Mouse (Mus musculus) kidney, adult 11 months (tissue): ENCODE results near the gene Nupr1.

ENCODE experiments used
- DNase-seq: peaks from one replicate; pipeline ENCODE4 v3.0.0; 2022

Gene Nupr1

GRCm38 (mm10) chr7:126630824-126631518 is at the start of gene Nupr1:
Gene Nupr1, minus strand, starts transcription at chr7:126630861.
- DNase-seq: no peak

- DNase-seq: no peak
These were observed 49.0 kb upstream of the Nupr1 start for GRCm38 (mm10) chr7:126679683-126680082.

- peak; percentile 55 for DNase-seq
These were observed 48.1 kb upstream of the Nupr1 start for GRCm38 (mm10) chr7:126678545-126679341.

GRCm38 (mm10) chr7:126676631-126677220 is 46.1 kb upstream of the Nupr1 start:
- no peak for DNase-seq

- DNase-seq: peak; percentile 81
These were observed 45.5 kb upstream of the Nupr1 start, which contains the start of gene Sult1a1 for GRCm38 (mm10) chr7:126676207-126676606. Gene Sult1a1, minus strand, starts transcription at chr7:126676432.

- no peak for DNase-seq
These were observed 44.4 kb upstream of the Nupr1 start for GRCm38 (mm10) chr7:126675104-126675503.

- DNase-seq: no peak
These were observed 41.5 kb upstream of the Nupr1 start for GRCm38 (mm10) chr7:126672111-126672510.

- DNase-seq: no peak
These were observed 39.5 kb upstream of the Nupr1 start for GRCm38 (mm10) chr7:126670152-126670551.

GRCm38 (mm10) chr7:126668452-126668851 is 37.8 kb upstream of the Nupr1 start:
- no peak for DNase-seq

- DNase-seq: no peak
These were observed 36.9 kb upstream of the Nupr1 start for GRCm38 (mm10) chr7:126667495-126668090.

- no peak for DNase-seq
These were observed 34.6 kb upstream of the Nupr1 start for GRCm38 (mm10) chr7:126665269-126665668.

GRCm38 (mm10) chr7:126663646-126664045 is 33.0 kb upstream of the Nupr1 start:
- no peak for DNase-seq

- DNase-seq: no peak
These were observed 29.1 kb upstream of the Nupr1 start for GRCm38 (mm10) chr7:126659771-126660170.

- no peak for DNase-seq
These were observed 26.9 kb upstream of the Nupr1 start for GRCm38 (mm10) chr7:126657522-126657921.

GRCm38 (mm10) chr7:126655695-126656094 is 25.0 kb upstream of the Nupr1 start:
- DNase-seq: no peak

- DNase-seq: no peak
These were observed 23.3 kb upstream of the Nupr1 start for GRCm38 (mm10) chr7:126653991-126654390.

- no peak for DNase-seq
These were observed 20.2 kb upstream of the Nupr1 start for GRCm38 (mm10) chr7:126650852-126651251.

- DNase-seq: peak; percentile 91
These were observed 18.8 kb upstream of the Nupr1 start, which contains the start of gene Sgf29 for GRCm38 (mm10) chr7:126649231-126650051. Gene Sgf29, plus strand, starts transcription at chr7:126649309.

- no peak for DNase-seq
These were observed 17.8 kb upstream of the Nupr1 start for GRCm38 (mm10) chr7:126648486-126648885.

- peak; percentile 29 for DNase-seq
These were observed 15.0 kb upstream of the Nupr1 start for GRCm38 (mm10) chr7:126645708-126646107.

GRCm38 (mm10) chr7:126644914-126645313 is 14.3 kb upstream of the Nupr1 start:
- no peak for DNase-seq

- no peak for DNase-seq
These were observed 13.7 kb upstream of the Nupr1 start for GRCm38 (mm10) chr7:126644345-126644744.
